Mouse (Mus musculus) skeletal muscle tissue, adult 2 months (tissue): ENCODE results near the gene Vmn1r85.
"Not testable (repeated sequence)": the region's sequence is repeated elsewhere in the genome, so short reads cannot be mapped to it uniquely, and the experiment has no call there.

Experiments
- DNase-seq: peaks from one replicate; pipeline ENCODE4 v3.0.0-alpha.2; 2012; ENCODE audit warnings: low read depth, low spot score

Gene Vmn1r85

DNA sequence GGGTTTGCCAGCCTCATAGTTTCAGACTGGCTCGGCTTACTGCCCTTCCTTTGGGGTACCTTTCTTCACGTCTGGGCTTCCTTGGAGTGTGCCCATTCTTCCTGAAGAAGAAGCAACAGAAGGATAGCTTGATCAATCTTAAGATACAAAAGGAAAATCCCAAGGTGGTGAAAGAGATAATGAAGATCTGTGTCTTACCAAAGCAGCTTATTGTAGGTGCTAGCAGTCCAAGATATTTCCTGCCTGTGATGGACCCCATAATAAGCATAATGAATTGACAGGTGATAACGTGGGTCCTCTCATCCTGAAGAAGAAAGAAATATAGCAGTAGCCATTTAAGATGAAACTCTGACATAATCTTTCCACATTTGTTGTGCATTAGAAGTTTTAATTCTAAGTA, at the start of gene Vmn1r85:
Gene Vmn1r85 (minus strand): TSS at position 101 of the 400 bp plus-strand sequence.
- DNase-seq = no peak

DNA sequence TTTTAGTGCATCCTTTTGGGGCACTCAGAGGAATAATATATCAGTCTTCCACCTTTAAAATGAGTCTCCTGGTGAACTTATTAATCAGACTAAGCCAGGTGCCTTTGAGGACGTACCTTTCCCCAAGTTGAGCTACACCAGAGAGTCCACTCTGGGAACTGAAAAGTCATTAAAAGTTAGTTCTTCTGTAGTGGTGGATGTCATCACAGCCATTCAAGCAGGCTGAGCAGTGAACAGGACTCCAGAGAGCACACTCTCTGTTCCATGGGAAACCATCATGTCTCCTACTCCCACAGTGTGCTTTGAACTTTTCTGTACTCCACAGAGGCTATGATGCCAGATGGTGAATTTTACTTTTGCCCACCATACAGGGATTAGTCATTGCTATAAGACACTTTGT, 45.1 kb upstream of the Vmn1r85 start, which contains the start of gene Vmn1r87:
Gene Vmn1r87 (minus strand): TSS at position 101 of the 400 bp plus-strand sequence.
- DNase-seq = no peak

DNA sequence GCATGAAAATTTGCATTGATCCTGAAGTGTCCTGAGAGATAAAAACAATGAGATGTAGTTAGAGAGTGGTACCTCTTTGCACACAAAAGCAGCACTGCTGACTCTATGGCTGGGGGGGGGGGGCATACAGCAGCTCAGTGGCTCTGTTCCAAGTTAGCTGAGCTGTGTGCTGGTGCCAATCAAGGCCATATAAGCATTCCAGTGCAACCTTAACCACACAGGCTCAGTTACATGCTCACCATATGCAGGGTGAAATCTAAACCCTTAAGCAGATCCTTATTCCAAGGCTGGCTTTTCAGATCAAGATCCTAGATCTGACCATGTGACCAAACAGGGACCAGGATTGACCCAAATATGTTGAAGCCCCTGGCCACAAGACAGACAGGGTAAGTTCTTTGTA, 42.4 kb upstream of the Vmn1r85 start:
- no peak for DNase-seq

DNA sequence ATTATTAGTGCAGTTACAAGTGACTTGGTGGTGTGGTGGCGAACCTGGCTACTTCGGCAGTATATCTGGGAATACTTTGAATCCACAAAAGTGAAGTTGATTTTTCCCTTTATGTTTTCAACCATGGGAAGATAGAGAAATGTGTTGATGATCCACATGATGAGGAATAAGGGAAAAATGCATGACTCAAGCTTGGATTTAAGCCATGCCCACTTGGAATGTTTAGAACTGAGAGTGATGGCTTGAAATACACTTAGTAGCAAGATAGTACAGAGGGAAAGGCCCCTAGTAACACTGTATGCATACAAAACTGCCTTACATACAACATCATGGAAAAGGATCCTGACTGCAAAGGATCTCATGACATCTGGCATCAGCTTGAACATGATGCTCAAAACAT, 36.9 kb upstream of the Vmn1r85 start:
- no peak for DNase-seq

DNA sequence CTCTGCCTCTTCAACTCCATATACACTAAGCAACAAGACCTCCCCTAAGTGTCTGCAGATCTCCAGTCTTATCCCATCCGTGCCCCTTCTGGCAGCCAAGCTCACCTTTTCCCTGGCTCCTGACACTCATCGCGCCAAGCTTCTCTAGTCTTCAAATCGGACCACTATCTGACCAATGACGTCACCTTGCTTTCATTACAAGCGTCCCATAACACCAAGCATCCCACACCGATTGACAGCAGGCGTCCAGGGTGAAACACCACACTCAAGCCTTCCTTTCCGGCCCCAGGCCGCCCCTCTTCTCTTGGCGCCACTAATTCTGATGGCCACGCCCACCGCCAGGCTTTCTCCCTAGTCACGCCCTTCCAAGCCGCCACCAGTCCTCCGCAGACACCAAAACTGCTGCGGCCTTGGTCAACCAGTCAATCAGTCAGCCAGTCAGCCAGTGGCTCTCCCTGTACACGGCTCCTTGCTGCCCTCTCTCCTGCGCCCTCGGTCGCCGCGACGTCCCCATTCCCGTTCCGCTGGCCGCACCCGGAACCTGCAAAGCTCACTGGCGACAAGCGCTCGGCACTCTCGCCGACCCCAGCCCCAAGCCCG, 28.7 kb upstream of the Vmn1r85 start:
- DNase-seq = not testable (repeated sequence)

DNA sequence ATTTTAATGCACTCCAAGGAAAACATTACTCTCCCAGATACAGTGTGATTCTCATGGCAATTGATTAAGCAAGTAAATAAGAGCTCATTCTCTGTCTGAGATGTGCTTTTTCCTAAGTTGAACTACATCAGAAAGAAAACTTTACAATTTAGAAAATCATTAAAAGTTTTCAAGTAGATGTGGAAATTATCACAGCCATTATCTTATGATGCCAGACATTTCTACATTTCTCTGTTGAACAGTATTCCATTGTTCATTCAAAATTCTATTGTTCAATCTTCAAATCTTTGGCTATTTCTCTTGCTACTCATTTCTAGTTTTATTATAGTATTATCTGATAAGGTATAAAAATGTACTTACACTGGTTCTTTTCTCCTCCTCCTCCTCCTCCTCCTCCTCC, 24.8 kb upstream of the Vmn1r85 start, which contains the start of gene Vmn1r86:
Gene Vmn1r86 (minus strand): TSS at position 101 of the 400 bp plus-strand sequence.
- DNase-seq = no peak

DNA sequence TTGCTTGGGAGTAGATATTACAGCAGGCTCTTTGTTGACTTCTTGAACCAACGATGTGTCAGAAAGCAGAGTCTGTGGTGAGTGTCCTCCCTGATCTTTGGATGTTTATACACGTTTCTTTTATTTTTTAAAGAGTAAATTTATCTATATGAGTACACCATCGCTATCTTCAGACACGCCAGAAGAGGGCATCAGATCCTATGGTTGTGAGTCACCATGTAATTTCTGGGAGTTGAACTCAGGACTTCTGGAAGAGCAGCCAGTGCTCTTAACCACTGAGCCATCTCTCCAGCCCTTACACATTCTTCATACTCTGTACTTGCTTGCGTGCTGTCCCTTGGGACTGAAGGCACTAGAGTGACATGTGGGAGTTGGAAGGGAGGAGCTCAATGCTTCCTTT, 22.7 kb downstream of the Vmn1r85 start:
- no peak for DNase-seq

DNA sequence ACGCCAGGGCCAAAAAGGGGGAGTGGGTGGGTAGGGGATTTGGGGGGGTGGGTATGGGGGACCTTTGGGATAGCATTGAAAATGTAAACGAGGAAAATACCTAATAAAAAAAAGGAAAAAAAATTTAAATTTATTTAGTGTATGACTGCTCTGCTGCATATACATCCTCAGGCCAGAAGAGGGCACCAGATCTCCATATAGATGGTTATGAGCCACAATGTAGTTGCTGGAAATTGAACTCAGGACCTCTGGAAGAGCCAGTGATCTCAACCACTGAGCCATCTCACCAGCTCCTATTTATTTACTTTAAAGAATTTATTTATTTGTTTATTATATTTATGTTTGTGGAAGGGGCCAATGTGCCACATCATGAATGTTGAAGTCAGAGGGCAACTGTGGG, 31.6 kb downstream of the Vmn1r85 start:
- DNase-seq = not testable (repeated sequence)

DNA sequence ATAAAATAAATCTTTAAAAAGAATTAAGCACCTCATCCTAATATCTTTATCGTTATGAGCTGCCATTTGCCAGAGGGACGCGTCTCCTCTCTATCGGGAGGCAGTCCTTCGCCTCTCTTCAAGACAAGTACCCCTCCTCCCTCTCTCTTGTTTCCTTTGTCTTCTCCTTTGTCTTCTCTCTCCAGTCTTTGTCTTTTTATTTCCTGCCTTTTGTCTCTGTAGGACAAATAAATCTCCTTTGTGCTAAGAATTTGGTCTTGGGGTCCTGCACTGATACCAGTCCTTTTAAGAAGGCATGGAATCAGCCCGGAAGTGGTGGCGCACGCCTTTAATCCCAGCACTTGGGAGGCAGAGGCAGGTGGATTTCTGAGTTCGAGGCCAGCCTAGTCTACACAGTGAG, 35.4 kb downstream of the Vmn1r85 start:
- DNase-seq = no peak

DNA sequence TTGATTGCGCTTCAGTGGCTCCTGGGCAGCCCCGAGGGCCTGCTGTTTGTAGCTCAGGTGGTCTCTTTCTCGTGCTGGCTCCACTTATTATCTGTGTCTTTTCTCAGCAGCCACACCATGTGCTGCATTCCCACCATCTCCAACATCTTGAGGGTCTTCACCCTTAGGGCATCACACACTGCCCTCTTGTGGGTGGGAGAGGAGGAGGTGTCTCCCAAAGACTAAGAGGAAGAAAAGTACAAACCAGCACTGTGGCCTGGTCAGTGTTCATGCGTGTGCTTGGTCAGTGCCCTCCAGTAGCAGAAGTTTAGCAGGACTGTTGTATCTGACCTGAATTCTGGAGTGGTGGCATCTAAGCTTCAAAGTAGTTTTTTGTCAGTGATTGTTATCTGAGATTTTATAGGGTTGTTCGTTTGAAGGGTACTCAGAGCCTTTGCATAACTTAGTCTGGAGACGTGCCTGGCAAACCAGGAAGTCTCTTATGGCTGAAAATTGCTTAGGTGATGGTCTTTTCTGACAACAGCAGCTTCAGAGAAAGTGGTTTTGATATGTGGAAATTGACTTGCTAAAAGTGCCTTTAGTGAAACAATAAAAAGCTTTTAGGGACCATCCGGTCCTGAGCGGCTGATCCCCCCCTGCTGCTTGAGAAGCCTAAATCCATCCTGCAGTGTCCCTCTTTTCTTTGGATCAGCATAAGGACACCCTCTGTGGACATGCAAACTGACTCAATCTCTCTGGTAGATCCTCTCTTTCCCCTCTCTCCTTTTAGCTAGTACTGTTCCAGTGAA, 37.9 kb downstream of the Vmn1r85 start:
- no peak for DNase-seq

DNA sequence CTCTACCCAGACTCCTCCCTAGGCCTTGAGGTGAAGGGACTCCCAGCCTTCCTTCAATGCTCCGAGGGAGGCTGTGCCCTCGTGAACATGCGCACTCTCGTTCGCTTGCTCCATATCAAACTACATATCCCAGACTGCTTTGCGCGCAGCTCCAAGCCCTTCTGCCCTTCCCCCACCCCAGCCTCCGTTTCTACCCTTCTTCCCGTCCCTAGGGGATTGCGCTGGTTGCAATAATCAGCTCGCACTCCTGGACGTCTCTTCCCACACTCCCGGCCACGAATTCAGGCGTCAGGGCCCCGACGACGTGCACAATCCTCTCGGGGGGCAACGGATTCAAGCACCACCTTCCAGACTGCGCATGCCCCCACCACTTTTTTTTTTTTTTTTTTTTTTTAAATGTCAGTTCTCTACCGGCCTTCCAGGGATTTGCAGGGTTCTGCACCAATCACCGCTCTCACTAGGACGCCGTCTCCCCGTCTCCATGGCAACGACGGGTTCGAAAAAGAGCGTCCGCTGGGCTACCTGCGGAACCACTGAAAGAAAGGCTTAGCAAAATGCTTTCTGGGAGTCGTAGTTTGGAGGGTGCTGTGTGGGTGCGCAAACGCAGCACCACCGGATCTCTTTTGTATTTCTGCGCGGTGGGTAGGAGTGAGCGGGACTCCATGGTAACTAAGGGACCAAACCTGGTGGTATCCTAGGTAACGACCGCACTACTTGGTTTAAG, 40.5 kb downstream of the Vmn1r85 start, which contains the start of gene Mzf1:
Gene Mzf1 (minus strand): TSS at position 478 of the 724 bp plus-strand sequence.
- DNase-seq = peak; percentile 96

DNA sequence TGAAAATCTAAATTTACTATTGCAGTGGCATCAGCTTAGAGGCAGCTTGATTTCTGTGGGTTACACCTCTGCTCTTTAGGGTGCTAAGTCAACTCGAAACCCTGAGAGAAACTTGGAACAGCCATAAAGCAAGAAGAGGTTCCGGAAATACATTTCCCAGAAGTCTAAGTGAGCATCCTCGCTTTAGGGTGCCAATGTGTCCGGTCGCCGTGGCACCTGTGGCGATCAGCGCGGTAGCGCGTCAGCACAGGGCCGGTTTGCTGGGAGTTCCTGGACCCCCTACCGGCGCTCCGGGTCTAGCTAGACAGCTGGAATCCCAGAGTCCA, 41.0 kb downstream of the Vmn1r85 start:
- DNase-seq = no peak

DNA sequence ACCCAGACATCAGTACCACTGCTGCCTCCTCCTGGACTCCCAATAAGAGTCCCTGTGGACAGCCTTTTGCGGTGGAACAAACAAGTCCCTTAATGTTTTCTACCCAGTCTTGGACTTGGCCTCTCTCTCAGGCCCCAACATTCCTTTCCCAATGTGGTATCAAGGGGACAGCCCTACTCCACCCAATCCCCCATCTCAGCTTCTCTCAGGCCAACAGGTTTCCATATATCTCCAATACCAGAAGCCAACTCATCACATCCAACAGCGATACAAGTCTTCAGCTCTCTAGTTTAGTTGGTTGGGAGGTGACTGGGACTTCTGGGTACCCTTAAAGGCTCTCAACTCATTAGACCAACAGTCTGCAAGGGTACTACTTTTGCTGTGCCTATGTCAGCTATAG, 41.5 kb downstream of the Vmn1r85 start:
- no peak for DNase-seq

DNA sequence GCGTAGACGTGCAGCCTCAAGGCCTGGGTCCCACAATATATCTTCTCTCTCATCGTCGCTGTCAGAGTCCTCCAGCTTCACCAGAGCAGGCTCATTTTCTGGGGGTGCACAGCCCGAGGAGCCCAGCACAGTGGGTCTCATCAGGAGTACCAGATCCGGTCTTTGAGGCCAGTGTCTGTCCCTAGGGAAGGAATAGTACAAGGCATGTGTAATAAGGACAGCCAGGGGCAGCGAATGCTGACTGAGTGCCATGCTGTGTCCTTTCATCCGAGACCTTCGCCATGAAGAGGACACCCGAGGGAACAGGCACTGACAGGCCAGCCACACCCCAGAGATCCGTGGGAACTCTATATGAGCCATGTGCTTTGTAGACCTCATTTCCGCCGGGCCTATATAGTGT, 42.0 kb downstream of the Vmn1r85 start:
- no peak for DNase-seq

DNA sequence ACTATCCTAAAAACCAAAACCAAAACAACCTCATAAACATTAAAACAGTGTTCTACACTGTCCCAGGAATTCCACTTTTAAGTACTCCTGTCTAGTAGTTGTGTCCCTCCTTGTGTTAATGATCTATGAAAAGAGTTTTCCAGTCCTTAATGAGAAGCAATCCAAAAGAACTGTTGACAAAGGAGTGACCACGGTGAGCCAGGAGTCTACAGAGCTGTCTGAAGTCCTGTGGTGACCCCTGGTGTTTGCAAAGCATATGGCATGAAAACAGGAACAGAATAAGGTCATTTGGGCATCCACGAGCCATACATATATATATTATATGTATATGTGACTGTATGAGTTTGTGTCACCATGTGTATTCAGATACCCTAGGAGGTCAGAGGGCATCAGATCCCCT, 48.9 kb downstream of the Vmn1r85 start:
- DNase-seq = no peak

DNA sequence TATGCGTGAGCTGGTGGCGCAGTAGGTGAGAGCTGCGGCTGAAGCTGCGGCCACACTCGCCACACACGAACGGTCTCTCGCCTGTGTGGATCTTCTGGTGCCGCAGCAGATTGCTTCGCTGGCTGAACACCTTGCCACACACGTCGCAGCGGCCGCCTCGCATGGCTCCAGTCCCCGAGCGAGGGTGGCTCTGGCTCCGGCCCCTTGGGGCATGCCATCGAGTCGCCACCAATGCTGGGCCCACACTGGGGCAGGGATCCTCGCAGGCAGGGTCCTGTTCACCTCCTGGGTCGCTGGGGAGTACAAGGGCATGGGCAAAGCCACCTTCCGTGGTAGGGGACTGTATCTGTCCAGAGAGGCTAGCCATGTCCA, 50.7 kb downstream of the Vmn1r85 start:
- DNase-seq = no peak

DNA sequence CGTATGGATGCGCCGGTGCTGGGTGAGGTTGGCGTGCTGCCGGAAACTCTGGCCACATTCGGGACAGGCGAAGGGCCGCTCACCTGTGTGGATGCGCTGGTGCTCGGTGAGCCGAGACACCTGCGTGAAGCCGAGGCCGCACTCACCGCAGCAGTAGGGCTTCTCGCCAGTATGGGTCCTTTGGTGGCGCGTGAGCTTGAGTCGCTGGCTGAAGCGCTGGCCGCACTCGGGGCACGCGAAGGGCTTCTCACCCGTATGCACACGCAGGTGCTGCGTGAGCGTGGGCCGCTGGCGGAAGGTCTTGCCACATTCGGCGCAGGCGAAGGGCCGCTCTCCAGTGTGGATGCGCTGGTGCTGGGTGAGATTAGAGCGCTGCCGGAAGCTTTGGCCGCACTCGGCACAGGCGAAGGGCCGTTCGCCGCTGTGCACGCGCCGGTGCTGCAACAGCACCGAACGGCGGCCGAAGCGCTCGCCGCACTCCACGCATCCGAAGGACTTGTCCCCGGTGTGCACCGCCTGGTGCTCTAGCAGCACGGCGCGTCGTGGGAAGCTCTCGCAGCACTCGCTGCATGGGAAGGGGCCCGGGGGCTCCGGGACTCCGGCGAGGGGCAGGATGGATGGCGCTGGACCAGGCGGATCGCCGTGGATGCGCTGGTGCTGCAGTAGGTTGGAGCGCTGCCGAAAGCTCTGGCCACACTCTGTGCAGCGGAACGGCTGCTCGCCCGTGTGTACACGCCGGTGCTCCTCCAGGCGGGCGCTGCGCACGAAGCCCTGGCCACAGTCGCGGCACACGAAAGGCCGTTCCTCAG, 51.3 kb downstream of the Vmn1r85 start:
- DNase-seq = no peak

DNA sequence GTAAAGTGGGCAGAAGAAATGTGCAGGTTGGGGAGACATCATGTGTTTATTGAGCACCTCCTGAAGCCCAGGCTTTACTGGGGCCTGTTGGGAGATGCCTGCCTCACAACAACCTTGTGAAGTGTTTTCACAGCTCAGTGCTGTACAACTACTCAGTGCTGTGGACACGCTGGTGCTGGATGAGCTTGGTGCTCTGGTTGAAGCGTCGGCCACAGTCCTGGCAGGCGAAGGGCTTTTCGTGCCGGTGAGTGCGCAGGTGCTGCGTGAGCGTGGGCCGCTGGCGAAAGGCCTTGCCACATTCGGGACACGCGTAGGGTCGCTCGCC, 51.9 kb downstream of the Vmn1r85 start:
- no peak for DNase-seq

DNA sequence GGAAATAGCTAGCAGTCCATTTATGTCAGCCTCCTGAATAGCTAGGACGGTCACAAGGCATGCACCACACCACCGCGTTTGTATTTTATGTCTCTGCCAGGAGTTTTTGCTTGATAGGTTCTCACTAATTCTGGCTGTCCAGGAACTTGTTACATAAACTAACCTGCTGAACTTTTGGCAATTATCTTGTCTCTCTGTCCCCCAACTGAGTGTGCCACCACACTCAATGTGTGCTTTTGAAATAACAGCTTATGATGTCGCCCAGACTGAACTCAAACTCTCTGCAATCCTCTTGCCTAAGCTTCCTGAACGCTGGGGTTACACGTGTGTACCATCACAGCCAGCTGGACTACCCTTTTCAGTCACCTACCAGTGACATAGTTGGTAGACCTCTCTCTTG, 52.5 kb downstream of the Vmn1r85 start:
- DNase-seq = no peak

DNA sequence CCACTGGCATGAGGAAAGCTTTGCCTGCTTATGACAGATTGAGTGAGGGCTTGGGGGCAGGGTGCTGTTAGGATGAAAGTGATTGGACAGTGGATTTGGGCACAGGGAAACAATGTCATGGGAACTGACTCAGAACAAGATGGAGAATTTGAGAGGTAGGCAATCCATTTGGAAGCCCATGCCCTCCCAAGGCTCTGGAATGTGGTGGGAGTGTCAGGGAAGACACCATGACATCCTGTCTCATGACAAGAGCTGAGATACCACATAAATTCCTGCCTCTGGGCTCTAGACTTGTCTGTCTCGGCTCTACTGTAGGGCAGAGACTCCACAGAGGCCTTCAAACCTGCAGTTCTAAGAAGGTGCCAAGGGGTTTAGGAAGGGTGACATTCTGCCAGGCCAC, 53.7 kb downstream of the Vmn1r85 start:
- no peak for DNase-seq

DNA sequence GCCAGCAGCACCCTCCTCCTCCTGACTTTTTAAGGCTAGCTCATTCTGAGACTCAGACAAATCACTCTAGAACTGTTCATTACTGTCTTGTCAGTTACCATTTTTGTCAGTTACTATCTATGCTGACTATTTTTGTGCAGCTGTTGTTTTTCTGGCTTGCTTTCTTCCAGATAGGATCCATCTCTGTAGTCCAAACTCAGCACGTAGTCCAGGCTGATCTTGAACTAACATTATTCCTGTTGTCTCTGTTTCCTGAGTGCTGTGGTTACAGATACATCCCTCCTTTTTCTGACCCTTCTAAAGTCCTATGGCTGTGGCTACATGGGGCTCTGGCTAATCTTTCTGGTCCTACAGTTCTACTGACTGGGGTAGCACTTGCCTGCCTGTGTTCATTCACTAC, 55.8 kb downstream of the Vmn1r85 start:
- no peak for DNase-seq

DNA sequence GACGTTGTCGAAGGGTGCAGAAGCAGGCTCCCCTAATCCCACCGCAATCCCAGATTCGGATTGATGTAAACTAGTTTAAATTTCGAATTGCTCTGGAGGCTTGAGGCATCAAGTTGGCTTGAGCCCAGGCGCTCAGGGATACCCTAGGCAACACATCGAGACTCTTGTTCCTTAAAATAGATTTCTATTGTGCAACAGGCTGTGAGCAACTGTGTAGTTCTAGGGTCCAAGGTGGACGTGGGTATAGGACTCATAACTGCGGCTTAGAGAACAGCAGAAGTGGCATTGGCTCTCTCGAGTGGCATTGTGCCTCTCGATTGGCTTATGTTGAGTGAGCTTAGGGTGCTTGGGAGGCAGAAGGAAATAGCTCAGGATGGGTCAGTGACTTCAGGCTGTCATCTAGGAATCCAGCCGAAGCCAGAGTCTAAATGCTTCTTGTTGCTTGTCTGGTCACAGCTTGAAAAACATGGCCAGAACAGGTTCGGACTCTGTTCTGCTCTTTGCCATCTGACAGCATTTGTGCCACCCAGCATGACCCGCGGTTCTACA, 56.3 kb downstream of the Vmn1r85 start:
- no peak for DNase-seq
